Mouse (Mus musculus) layer of hippocampus, adult 9-10 months (tissue): ENCODE results near the gene Atp6v0a4.
A peak's percentile ranks its signal among the peaks of the same experiment; 100 is the strongest.

Source experiments
- DNase-seq: peaks from one replicate; pipeline ENCODE4 v3.0.0; 2022; ENCODE audit warnings: low spot score

The Atp6v0a4 gene

GRCm38 (mm10) chr6:38073592-38073991 lies 50.8 kb downstream of the Atp6v0a4 start:
- DNase-seq = no peak

- no peak for DNase-seq
Measured at GRCm38 (mm10) chr6:38072137-38072796, 52.1 kb downstream of the Atp6v0a4 start.

- DNase-seq = no peak
Measured at GRCm38 (mm10) chr6:38071256-38071655, 53.1 kb downstream of the Atp6v0a4 start.

- DNase-seq = peak; percentile 54
Measured at GRCm38 (mm10) chr6:38066215-38066614, 58.2 kb downstream of the Atp6v0a4 start.

GRCm38 (mm10) chr6:38065501-38066122 lies 58.8 kb downstream of the Atp6v0a4 start:
- DNase-seq = peak; percentile 61

DNA sequence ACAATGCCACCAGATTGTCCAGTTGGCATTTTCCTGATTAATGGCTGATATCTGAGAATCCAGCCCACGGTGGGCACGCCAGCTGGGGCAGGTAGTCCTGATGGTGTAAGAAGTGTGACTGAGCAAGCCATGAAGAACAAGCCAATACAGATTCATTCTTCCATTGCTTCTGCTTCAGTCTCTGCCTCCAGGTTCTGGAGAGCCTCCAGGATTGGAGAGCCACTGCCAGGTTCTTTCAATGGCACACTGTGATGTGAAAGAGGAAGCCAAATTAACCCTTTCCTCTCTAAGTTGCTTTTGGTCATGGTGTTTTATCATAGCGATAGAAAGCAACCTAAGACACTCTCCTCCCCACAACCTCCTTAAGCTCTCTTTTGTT lies 59.3 kb downstream of the Atp6v0a4 start:
- peak; percentile 58 for DNase-seq

GRCm38 (mm10) chr6:38064621-38065020 lies 59.8 kb downstream of the Atp6v0a4 start:
- no peak for DNase-seq

DNA sequence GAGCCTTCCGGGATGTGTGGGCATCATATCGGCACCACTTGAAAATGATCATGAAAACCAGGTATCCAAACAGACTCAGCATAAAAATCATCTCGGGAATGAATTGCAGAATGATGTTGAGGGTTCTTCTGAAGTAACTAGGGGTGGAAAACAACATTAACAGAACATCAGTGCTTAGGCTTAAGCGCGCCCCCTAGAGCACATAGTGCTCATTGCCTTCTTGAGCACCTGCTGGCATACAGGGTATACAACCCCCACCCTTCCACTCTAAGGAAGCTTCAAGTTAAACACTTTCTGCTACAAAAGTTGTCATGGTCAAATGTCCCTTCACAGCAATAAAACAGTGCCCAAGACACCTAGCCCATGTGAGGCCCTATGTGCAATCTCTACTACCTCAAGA lies 65.6 kb downstream of the Atp6v0a4 start:
- no peak for DNase-seq

DNA sequence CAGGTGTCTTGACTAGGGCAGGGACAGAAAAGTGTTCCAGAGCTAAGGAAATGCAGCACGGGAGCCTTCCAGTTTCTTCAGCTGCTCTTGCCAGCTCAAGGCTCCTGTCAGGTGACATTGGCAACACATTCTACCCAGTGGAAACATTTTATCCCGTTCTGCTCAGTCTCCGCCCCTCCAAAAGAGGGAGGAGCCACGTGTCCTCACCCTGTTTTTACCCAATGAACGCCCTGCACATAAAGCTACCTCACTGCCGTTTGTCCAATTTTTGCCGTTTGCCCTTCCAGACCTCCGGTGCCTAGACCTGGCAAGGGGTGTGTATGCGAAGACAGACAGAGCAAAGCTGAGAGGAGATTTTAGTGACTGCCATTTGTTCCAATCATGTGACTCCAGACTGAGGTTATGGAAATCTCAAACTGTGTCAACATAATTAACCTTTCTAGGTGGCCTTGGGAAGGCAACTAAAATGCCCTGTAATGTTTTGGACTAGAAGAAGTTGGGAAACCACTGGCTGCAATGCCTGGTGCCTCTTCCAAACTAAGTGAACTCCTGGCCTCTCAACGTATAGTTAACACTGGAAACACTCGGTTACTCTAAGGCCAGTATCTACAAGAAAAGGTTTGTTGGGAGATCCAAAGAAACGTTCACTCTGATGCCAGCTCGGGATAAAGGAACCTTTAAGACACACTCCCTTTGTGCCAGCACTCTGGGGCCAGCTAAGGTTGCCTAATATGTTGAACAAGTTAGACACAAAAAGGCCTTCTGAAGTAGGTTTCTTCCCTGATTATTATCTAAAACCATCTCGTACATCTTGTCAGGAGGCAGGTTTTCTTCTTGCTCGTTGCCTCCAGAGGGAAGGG lies 68.7 kb downstream of the Atp6v0a4 start:
- no peak for DNase-seq

- DNase-seq = no peak
Measured at GRCm38 (mm10) chr6:38049601-38050000, 74.8 kb downstream of the Atp6v0a4 start.

- no peak for DNase-seq
Measured at GRCm38 (mm10) chr6:38048800-38049561, 75.4 kb downstream of the Atp6v0a4 start.

- DNase-seq = no peak
Measured at GRCm38 (mm10) chr6:38048003-38048402, 76.4 kb downstream of the Atp6v0a4 start.

- no peak for DNase-seq
Measured at GRCm38 (mm10) chr6:38046838-38047237, 77.5 kb downstream of the Atp6v0a4 start, which contains the start of gene Svopl. TSS of gene Svopl (minus strand) at chr6:38046996.

DNA sequence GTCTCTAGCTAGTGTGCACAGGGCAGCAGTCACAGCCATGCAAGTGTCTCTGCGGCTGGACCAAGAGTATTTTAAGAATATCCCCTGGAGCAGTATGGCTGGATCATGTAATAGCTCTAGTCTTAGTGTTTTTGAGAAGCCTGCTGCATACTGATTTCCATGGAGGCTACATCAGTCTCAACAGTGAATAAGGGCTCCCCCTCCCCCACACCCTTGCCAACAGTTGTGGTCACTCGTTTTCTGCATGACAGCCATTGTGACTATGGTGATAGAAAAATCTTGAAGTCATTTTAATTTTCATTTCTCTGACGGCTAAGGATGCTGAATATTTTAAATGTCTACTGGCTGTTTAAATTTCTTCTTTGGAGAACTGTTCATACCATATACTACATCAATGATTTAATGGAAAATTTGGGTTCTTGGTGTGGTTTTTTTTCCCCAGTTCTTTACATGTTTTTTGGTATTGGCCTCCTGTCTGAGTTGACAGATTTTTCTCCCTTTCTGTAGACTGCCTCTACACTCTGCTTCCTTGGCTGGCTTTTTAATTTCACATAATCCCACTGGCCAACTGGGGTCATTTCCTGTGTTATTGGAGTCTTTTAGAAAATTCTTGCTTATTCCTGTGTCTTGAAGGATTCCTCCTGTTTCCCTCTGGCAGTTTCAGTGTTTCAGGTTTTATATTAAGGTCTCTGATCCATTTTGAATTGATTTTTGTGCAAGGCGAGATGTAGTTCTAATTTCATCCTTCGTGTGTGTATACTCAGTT lies 91.4 kb downstream of the Atp6v0a4 start:
- no peak for DNase-seq

GRCm38 (mm10) chr6:38031924-38032540 lies 92.4 kb downstream of the Atp6v0a4 start:
- no peak for DNase-seq

DNA sequence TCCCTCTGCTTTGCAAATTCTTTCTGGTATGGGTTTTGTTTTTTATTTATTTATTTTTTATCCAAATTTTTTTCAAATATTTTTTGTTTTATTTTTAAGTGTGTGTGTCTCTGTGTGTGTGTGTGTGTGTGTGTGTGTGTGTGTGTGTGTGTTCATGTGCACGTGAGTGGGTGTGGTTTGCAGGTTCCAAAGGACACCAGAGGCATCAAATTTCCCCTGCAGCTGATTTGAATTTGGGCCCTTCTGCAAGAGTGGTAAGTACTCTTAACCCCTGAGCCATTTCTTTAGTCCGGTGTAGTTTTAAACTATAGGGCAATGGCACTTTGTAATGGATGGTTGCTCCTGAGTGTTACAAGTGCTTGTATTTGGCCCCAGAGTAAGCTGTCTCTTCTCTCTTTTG lies 96.2 kb downstream of the Atp6v0a4 start:
- DNase-seq = no peak

DNA sequence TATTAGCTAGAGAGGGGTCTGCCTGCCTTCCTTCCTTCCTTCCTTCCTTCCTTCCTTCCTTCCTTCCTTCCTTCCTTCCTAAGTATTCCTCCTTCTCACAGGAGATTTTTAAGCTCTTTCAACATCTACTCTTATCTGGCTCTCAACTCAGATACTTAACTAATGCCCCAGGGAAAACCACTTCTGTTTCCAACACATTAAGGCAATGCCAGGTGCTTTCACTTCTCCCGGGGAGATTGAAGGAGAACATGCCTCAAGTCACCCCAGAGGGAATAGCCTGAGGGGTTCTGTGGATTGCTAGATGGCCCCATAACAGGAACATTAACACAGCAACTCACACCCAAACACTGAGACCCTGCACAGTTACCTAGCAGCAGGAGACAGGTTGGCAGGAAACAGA lies 96.6 kb downstream of the Atp6v0a4 start:
- no peak for DNase-seq

- DNase-seq = no peak
Measured at GRCm38 (mm10) chr6:38023284-38023683, 101.1 kb downstream of the Atp6v0a4 start.

GRCm38 (mm10) chr6:38021406-38021805 lies 103.0 kb downstream of the Atp6v0a4 start:
- no peak for DNase-seq

DNA sequence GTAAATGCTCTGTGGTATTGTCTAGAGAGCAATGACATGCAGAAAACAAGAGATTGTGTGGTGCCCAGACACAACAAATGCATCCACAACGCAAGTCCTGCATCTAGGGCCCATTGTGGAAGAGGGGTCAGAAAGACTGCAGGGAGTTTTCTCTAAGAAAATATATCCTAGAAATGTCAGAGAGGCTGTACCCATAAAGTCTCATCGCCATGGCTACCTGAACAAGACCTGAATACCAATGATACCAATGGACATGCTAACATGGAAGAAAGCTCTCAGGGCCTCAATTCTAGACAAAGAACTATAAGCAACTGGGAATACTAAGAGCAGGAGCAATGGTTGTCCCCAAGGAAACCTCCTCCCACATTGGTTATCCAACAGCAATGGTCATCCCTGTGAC lies 111.6 kb downstream of the Atp6v0a4 start:
- no peak for DNase-seq

GRCm38 (mm10) chr6:38007459-38007858 lies 116.9 kb downstream of the Atp6v0a4 start:
- DNase-seq = peak; percentile 50
